Mouse (Mus musculus) gastrocnemius, adult 8-10 months (tissue): ENCODE measurements around the gene Aicda. TPM values are rescaled to one million over a fixed set of nuclear protein-coding genes. Genes with fewer than 3 reads are reported as not detected.
"Not testable (repeated sequence)": the region's sequence is repeated elsewhere in the genome, so short reads cannot be mapped to it uniquely, and the experiment has no call there.

ENCODE experiments used
- DNase-seq, 2 experiments: peaks; one replicate each; pipeline ENCODE4 v3.0.0; 2022; ENCODE audit warnings: low spot score in 2 of 2
- total RNA-seq, 4 experiments: library from RNA; stranded (reverse); gene quantifications; 2 replicates each; pipeline ENCODE4 v1.2.4; 2022

The Aicda gene
- not detected for total RNA-seq

GRCm38 (mm10) chr6:122553606-122554005, at the start of gene Aicda:
Gene Aicda (plus strand): TSS chr6:122553801.
- no peak for DNase-seq

GRCm38 (mm10) chr6:122505041-122505440, 48.6 kb upstream of the Aicda start:
- no peak for DNase-seq

DNA sequence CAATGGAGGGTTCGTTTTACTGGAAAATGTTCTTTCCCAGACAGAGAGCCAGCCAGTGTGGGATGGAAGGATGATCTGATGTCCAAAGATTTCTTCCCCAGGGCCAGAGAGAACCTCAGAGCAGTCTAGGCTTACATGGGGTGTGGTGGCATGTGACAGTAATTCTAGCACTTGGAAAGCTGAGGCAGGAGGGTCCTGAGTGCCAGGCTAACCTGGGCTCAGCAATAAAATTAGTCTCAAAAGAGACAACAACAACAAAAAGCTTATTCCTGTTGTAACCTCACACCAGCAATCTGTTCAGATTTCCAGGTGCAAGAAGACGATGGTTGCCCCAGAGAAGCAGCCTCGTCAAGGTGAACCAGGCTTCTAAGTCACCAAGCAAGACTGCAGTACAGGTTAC, 48.1 kb upstream of the Aicda start, which contains the start of gene Mfap5:
Gene Mfap5 (plus strand): TSS at position 301 of the 400 bp plus-strand sequence.
- no peak for DNase-seq

DNA sequence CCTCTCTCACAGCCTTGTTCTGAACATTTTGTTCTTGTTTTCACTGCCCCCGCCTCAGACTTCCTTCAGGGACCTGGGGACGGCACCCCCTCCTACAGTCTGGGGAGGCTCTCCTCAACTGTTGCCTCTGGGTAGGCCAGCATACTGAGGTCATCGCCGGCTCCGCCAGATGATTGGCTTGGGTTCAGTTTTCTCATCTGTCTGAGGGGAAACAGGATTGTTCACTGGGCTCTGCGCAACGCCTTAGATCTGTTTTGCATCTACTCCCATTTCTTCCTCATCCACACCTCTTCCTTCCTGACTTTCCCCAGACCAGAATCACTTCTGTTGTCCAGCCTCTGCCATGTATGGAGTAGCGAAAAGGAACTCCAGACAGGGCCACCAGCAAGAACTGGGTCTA, 45.1 kb upstream of the Aicda start:
- DNase-seq = peak; percentile 57 to 58

DNA sequence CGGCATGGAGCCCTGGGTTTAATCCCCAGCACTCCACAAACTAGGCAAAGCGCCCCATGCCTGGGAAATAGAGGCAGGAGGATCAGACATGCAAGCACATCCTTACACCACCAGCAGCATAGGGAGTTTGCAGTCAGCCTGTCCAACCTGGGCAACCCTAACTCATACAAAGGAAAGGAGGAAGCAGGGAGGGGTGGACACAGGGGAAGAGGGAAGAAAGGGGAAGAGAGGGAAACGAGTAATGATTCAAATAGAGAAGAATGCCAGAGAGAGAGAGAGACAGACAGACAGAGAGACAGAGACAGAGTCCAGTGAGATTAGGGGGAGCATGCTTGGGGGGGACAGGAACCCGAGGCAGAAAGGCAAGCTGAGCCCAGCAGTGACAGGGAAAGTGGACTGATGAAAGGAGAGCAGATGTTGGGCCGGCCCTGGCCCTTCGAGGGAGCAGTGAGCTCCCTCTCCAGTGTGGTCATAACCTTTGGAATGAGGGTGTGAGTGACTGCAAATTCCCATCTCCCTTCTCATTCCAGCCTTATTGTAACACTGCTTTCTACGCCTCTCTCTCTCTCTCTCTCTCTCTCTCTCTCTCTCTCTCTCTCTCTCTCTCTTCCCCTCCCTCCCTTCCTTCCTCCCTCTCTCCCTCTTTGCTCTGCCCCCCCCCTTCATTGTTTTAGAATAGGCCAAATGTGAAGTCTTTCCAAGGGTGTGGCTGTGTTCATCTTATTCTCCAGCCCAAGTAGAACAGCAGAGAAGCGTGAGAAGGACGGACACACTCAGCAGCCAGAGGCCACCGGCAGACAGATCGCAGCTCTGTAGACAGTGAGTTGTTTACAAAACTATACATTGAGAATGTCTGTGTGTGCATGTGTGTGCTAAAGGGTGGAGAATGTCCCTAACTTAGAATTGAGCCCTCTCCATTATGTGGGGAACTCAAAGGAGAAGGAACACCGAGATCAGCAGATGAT, 40.4 kb upstream of the Aicda start:
- no peak for DNase-seq

- no peak for DNase-seq
These were observed 39.3 kb upstream of the Aicda start for GRCm38 (mm10) chr6:122514312-122514711.

GRCm38 (mm10) chr6:122515762-122516161, 37.8 kb upstream of the Aicda start:
- DNase-seq = not testable (repeated sequence)

- DNase-seq = peak in 1 of 2 experiments; percentile 22
These were observed 35.9 kb upstream of the Aicda start for GRCm38 (mm10) chr6:122517668-122518067.

DNA sequence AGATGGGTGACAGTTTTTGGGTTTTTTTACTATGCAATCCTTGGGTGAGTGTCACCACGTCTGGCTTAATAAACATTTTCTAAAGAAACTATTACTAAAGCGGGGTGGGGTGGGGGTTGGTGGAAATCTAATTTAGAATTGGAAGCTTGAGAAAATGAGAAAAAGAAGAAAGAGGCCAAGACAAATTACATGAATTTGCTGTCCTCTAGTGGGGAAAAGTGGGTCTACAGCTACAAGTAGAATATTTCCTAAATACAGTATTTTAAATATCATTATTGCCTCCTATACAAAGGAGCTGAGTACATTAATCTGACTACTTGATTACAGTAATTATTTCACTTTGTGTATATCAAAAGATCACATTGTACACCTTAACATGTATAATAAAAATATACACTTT, 34.2 kb upstream of the Aicda start:
- DNase-seq = no peak

DNA sequence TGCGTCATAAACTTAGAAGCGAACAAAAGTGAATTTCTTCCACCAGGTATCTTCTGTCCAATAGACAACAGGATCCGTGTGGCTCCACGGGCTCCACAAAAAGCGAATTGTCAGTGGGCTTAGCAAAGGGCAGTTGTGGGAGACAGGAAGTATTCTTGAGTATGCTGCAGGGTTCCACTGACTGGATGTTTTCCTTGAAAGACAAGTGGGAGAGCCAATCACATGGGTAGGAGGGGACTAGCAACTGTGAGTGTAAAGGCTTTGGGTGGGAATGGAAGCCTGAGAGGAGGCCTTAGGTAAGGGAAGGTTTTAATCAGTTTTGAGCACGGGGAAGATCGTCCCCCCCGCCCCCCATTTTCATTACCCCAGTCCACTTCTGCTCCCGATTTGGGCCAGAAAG, 31.0 kb upstream of the Aicda start:
- DNase-seq = no peak

DNA sequence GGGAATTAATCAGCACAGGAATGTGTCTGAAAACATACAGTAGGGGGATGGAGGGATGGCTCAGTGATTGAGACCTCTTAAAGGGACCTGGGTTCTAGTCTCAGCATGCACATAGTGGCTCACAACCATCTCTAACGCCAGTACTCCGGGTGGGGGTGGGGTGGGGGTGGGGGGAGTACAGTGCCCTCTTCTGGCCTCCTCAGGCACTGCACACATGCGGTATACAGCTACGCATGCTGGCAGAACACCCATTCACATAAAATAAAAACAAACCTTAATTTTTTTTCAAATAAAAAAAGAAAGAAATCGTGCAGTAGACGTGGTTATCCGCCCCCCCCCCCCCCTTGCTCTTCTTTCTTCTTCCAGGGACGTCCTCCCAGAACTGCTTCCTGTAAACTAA, 30.3 kb upstream of the Aicda start:
- no peak for DNase-seq

DNA sequence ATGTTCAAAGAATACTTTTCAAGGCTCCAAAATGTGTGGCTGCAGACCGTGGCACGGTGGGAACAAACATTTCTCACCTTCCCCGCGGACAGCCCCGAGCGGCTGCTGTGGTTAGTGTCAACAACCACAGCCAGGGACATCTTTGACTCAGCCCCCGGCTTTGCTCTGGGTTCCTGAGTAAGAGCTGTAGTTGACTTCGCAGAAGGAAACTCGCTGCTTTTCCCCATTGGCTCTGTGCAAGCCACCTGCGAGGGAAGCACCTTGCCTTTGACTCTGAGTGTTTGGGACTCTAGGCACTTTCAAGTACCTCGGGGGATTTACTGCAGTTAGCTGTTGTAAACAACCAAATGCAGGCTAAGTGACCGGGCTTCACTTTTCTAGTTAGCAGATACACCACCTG, 26.0 kb upstream of the Aicda start:
- DNase-seq = no peak

DNA sequence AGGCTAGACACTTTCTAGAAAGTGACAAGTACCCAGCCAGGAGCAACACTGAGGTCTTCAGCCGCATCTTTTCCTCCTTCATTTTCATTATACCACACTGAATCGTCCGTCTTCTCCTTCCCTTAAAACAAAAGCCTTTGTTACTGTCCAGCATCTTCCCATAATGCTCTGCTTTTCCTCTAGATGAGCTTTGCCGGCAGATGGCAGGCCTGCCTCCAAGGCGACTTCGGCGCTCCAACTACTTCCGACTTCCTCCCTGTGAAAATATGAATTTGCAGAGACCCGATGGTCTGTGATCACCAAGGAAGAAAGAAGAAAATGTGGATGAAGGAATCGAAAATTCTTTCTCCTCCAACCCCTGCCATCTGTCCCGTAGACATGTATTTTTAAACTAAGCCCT, 25.5 kb upstream of the Aicda start:
- no peak for DNase-seq

- no peak for DNase-seq
These were observed 22.0 kb upstream of the Aicda start for GRCm38 (mm10) chr6:122531466-122532174.

GRCm38 (mm10) chr6:122532883-122533302, 20.7 kb upstream of the Aicda start:
- DNase-seq = no peak

GRCm38 (mm10) chr6:122534032-122534431, 19.6 kb upstream of the Aicda start:
- DNase-seq = no peak

DNA sequence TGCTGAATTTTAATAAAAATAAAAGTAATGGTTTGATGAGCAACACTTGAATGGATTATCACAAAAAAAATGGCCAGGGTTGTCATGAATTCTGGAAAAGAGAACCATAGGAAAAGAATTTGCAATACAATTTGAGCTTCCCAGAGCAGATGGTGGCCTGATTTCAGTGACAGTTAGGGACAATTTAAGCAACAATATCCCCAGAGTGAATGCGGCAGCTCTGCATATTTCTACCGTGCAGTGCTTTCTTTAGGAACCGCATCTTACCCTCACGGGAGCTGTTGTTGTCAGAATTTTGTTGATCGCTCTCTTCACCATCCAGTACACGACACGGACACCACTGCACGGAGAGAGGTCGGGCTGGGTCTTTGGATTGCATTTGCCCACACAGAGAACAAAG, 14.0 kb upstream of the Aicda start:
- no peak for DNase-seq

DNA sequence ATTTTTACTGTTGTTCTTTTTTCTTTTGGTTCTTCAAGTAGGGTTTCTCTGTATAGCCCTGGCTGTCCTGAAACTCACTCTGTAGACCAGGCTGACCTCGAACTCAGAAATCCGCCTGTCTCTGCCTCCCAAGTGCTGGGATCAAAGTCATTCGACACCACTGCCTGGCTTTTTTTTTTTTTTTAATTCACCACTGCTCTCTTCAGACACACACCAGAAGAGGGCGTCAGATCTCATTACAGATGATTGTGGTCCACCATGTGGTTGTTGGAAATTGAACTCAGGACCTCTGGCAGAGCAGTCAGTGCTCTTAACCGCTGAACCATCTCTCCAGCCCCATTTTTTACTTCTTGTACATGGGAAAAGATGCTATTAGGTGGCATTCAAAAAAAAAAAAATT, 11.1 kb upstream of the Aicda start:
- not testable (repeated sequence) for DNase-seq

DNA sequence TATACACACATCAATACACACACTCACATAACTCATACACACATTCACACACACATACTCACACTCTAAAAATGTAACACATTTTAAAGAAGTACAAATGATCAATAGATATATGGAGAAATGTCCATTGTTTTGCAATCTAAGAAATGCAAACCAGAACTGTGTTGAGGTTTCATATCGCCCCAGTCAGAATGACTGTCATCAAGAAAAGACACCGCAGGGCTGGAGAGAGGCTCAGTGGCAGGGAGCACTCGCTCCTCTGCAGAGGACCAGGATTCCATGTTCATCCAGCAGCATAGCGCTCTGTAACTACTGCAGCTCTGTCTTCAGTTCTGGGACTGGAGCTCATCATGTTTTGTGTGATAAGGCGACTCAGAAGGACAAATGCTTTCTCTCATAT, 10.0 kb upstream of the Aicda start:
- DNase-seq = no peak

- no peak for DNase-seq
These were observed 8.9 kb upstream of the Aicda start for GRCm38 (mm10) chr6:122544672-122545071.

GRCm38 (mm10) chr6:122545289-122545882, 8.2 kb upstream of the Aicda start:
- DNase-seq = no peak

DNA sequence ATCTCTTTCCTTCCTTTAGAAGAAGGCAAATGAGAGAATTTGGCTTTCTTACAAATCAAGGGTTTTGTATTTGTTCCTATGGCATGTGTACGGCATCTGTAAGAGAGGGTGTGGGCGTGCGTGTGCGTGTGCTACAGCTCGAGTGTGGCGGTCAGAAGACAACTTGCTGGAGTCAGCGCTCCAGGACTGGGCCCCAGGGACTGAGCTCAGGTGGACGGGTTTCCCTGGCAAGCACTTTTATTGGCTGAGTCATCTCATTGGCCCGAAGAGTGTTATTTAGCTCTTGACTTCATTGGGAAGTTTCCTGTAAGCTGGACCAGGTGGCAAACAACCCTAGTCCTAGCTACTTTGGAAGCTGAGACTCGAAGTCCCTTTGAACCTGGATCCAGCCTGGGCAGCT, 7.7 kb upstream of the Aicda start:
- DNase-seq = no peak
